Mouse (Mus musculus): ENCODE results near the gene Olfr477.
"Not testable (repeated sequence)": the region's sequence is repeated elsewhere in the genome, so short reads cannot be mapped to it uniquely, and the experiment has no call there.

DNA sequence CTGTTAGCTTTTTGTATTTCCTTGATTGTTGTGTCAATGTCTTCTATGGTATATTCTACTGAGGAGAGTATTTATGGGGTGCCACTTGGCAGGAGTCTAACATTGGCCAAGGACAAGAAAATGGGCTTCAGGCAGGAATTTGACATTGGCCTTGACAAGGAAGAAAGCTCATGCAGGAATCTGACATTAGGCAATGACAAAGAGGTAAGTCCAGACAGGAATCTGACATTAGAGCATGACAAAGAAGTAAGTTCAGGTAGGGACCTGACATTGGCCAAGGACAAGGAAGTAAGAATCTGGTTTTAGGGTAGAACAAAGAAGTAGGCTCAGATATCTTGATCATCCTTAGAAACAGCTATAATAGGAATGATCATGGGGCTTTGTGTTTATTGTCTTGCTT, 27.8 kb downstream of the Olfr477 start:
- not testable (repeated sequence) for TF ChIP-seq POLR2A (IDR thresholded peaks at IDR 0.05; ENCODE audit: control insufficient read depth, low read depth, low read length); CTCF (IDR thresholded peaks at IDR 0.05; ENCODE audit: control insufficient read depth, insufficient read depth, insufficient replicate concordance, low read depth, low read length)
